Mouse (Mus musculus) ES-Bruce4 (cell line): ENCODE data around the gene Gabarap. TPM values are rescaled to one million over a fixed set of nuclear protein-coding genes. Genes with fewer than 3 reads are reported as not detected.

ENCODE experiments used
- H3K27ac ChIP-seq: 2 replicates; pipeline ENCODE4 v1.5.1; 2012; ENCODE audit warnings: low read length, inconsistent platforms; ENCODE audit not compliant: insufficient read depth
- H3K27me3 ChIP-seq: 2 replicates; pipeline ENCODE4 v1.6.1; 2012; ENCODE audit warnings: mild to moderate bottlenecking, low read length, inconsistent platforms; ENCODE audit not compliant: control insufficient read depth, poor library complexity, insufficient read depth, severe bottlenecking
- H3K36me3 ChIP-seq: 2 replicates; pipeline ENCODE4 v1.6.1; 2012; ENCODE audit warnings: inconsistent platforms, mild to moderate bottlenecking, low read length, moderate library complexity; ENCODE audit not compliant: control insufficient read depth, poor library complexity, insufficient read depth, severe bottlenecking
- H3K4me1 ChIP-seq: one replicate; pipeline ENCODE4 v1.8.1; 2011; ENCODE audit warnings: low read length; ENCODE audit not compliant: control insufficient read depth, insufficient read depth
- H3K4me3 ChIP-seq: 2 replicates; pipeline ENCODE4 v1.5.1; 2011; ENCODE audit warnings: low read depth, mild to moderate bottlenecking, low read length
- H3K9ac ChIP-seq: 2 replicates; pipeline ENCODE4 v1.6.1; 2012; ENCODE audit warnings: low read depth, mild to moderate bottlenecking, inconsistent platforms; ENCODE audit not compliant: poor library complexity, severe bottlenecking
- H3K9me3 ChIP-seq: replicated peaks from 2 replicates; pipeline ENCODE4 v1.6.1; 2012; ENCODE audit warnings: mild to moderate bottlenecking, low read length, inconsistent platforms; ENCODE audit not compliant: control insufficient read depth, poor library complexity, insufficient read depth, severe bottlenecking
- CTCF ChIP-seq: IDR thresholded peaks from one replicate; pipeline ENCODE4 v1.8.1; 2011; ENCODE audit warnings: low read depth, low read length
- EP300 ChIP-seq: IDR thresholded peaks from 2 replicates; pipeline ENCODE4 v1.6.1; 2011; ENCODE audit warnings: low read depth, low read length; ENCODE audit not compliant: insufficient read depth
- POLR2A ChIP-seq: IDR thresholded peaks from one replicate; pipeline ENCODE4 v1.8.1; 2011; ENCODE audit warnings: low read length; ENCODE audit not compliant: insufficient read depth
- polyA plus RNA-seq: library from polyadenylated mRNA; stranded (reverse); fragments of >200 nt; gene quantifications from 2 replicates; pipeline ENCODE4 v1.2.4, GENCODE M21; 2011; ENCODE audit warnings: low read depth; ENCODE audit not compliant: missing spikeins, insufficient read depth, insufficient read length

Gabarap gene
- polyA plus RNA-seq, 1 experiment = 144 TPM

DNA sequence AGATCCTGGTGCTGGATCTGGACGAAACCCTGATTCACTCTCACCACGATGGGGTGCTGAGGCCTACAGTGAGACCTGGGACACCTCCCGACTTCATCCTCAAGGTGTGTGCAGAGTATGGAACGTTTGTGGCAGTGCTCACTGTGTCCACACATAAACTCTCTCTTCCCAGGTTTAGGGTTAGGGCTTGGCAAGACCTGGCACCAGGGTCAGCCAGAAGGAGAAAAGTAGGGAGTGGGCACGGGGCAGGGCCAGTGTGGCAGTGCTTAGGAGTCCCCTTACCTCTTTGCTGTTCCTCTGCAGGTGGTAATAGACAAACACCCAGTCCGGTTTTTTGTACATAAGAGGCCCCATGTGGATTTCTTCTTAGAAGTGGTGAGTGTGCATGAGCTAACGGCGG, 6.5 kb upstream of the Gabarap start:
- no peaks in the 10 kb centered on the region for H3K27me3 ChIP-seq
- H3K4me1 ChIP-seq = no peaks in the 10 kb centered on the region
- H3K9me3 ChIP-seq = no peaks in the 10 kb centered on the region
- no peak overlapping the region for H3K27ac ChIP-seq
- H3K4me3 ChIP-seq = no peak overlapping the region
- no peak for TF ChIP-seq POLR2A
- TF ChIP-seq EP300 = no peak
- no peak for TF ChIP-seq CTCF
- no peak overlapping the region for H3K9ac ChIP-seq
- peaks cover 17% of the 10 kb centered on the region for H3K36me3 ChIP-seq

DNA sequence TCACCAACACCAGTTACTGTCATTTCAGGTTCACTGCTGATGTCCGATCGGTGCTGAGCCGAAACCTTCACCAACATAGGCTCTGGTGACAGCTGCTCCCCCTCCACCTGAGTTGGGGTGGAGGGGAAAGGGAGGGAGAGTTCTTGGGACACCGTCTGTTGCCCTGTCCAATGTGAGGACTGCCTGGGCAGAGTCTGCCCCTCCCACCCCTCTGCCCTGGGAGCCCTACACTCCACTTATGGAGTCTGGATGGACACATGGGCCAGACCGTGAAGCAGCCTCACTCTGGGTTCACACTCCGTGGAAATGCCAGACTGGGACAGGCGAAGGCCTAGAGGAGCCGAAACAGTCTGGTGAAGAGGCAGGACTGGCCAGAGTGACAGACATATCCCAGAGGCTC, 994 bp upstream of the Gabarap start:
- H3K36me3 ChIP-seq = peaks cover 11% of the 10 kb centered on the region

DNA sequence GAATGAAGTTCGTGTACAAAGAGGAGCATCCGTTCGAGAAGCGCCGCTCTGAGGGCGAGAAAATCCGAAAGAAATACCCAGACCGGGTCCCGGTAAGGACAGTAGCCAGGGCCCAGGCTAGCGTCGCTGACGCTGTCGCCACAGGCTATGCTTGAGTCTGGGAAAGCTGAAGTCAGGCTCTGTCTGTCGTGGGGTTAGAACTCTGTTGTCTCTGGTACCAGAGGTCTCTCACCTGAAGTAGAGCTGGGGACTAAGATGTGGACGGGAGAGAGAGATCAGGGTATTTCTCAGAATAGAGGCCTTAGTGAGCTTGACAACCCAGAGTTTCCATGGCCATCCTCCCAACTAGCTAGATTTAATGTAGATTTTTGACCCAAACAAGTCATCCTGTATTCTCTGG, 768 bp downstream of the Gabarap start:
- no peaks in the 10 kb centered on the region for H3K27me3 ChIP-seq
- H3K4me1 ChIP-seq = no peaks in the 10 kb centered on the region
- 0 out of 2 replicates have a peak overlapping the region, but pooled peaks have one; percentile 32 for H3K27ac ChIP-seq
- peak overlapping the region; percentile 99 for H3K4me3 ChIP-seq
- H3K9me3 ChIP-seq = no peaks in the 10 kb centered on the region
- peak overlapping the region; percentile 97 for H3K9ac ChIP-seq
- 0 out of 2 replicates have a peak, but pooled peaks cover 3% of the 10 kb centered on the region for H3K36me3 ChIP-seq
- no peak for TF ChIP-seq EP300
- TF ChIP-seq POLR2A = no peak
- TF ChIP-seq CTCF = no peak

More for the DNA sequence above, 994 bp upstream of the Gabarap start:
- H3K27ac ChIP-seq = 0 out of 2 replicates have a peak overlapping the region, but pooled peaks have one; percentile 21
- no peaks in the 10 kb centered on the region for H3K9me3 ChIP-seq
- H3K4me3 ChIP-seq = no peak overlapping the region
- no peaks in the 10 kb centered on the region for H3K27me3 ChIP-seq
- no peak overlapping the region for H3K9ac ChIP-seq
- H3K4me1 ChIP-seq = no peaks in the 10 kb centered on the region
- no peak for TF ChIP-seq EP300
- no peak for TF ChIP-seq POLR2A

DNA sequence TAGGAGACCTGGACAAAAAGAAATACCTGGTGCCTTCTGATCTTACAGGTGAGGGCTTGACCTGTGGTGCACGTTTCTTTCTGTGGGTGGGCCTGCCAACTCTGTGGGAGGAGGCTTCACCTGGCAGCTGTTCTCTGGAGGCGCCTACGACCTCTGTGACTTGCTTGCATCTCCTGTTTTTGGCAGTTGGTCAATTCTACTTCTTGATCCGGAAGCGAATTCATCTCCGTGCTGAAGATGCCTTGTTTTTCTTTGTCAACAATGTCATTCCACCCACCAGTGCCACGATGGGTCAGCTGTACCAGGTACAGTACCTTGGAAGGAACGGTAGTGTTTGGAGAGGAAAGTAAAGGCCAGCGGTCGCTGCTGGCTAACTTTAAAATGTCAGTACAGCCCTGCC, 1.5 kb downstream of the Gabarap start:
- Histone ChIP-seq H3K4me3 (no peak overlapping the region), H3K27me3 (no peaks in the 10 kb centered on the region), H3K27ac (no peak overlapping the region), H3K9ac (peak overlapping the region; percentile 97; the same call in 1 of the 2 replicates), H3K9me3 (no peaks in the 10 kb centered on the region), H3K4me1 (no peaks in the 10 kb centered on the region), H3K36me3 (peaks cover 3% of the 10 kb centered on the region; the same call in 1 of the 2 replicates)
- TF ChIP-seq POLR2A (no peak), CTCF (no peak), EP300 (no peak)

DNA sequence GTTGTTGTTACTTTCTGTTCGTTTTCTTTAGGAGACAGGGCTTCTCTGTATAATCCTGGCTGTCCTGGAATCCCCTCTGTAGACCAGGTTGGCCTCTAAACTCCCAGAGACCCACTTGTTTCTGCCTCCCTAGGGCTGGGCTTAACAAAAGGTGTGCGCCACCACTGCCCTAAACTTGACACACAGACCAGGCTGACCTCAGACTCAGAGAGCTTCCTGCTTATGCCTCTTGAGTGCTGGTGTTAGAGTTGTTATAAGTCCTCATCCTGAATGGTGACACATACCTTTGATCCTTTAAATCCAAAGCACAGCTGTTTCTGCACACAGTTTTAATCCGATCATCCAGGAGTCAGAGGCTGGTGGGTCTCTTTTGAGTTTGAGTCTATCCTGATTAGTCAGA, 2.0 kb downstream of the Gabarap start:
- Histone ChIP-seq H3K9ac (no peak overlapping the region), H3K4me3 (no peak overlapping the region), H3K27ac (no peak overlapping the region), H3K36me3 (peaks cover 8% of the 10 kb centered on the region), H3K27me3 (no peaks in the 10 kb centered on the region), H3K4me1 (no peaks in the 10 kb centered on the region), H3K9me3 (no peaks in the 10 kb centered on the region)
- TF ChIP-seq EP300 = no peak

DNA sequence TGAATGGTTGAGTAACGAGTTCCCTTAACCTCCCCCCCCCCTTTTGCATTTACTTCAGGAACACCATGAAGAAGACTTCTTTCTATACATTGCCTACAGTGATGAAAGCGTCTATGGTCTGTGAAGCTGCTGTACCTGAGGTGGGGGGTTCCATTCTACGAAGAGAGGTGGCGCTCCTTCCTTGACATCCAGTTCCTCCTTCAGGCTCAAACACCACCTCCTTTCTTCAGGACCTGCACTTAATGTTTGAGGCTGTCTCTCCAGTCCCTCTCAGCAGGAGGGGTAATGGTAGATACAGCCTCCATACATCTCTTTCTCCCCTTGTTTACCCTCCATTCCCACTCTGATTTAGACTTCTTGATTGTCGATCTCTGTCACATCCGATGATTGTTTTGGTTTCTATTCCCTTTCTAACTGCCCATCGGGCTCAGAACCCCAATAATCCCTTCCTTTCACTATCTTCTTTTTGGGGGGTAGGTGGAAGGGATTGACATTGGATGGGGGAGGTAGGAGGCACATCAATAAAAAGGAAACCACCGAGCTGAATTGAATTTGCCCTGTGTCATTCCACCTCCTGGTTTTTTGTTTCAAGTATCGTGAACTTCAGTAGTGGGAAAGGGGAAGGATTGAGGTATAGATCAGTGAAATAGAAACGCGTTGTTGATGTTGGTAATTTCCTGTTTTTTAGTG, 3.6 kb downstream of the Gabarap start:
- Histone ChIP-seq H3K9ac (no peak overlapping the region), H3K4me3 (no peak overlapping the region), H3K36me3 (peaks cover 21% of the 10 kb centered on the region), H3K9me3 (no peaks in the 10 kb centered on the region), H3K27me3 (no peaks in the 10 kb centered on the region), H3K4me1 (no peaks in the 10 kb centered on the region), H3K27ac (no peak overlapping the region)
- TF ChIP-seq CTCF = peak; percentile 30
- no peak for TF ChIP-seq POLR2A
